ENCODE assay signal across 31 mouse cellular contexts in the genomic region with DNA sequence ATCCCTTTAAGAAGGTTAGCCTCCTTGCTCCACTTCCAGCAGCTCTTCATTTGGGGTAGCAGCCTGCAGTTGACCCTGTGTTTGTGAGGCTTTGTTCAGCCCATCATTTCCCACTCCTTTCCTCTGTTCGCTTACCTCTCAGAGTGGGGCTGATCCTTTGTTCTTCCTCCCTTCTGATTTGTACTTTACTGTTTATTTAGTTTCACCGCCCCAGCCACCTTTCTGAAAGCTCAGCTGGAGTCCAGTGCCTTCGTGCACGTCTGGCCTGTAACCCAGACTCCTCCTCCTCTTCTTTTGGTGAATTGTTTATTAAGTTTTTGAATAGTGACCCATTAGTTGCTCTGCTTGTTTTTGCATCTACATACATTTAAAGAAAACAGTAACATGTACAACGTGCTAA. TPM values are rescaled to one million over a fixed set of nuclear protein-coding genes. Genes with fewer than 3 reads are reported as not detected.
DNase-seq lines count a peak whose midpoint lies in the region; ATAC-seq and TF ChIP-seq lines count a peak whose summit lies in the region.
"Had no signal": no experiment of that assay in that cellular context is flagged by ENCODE, and none has a peak within 500 bp of the region (broad histone marks: within the 10 kb centered on the region; RNA-seq: fewer than 3 reads in every experiment).

No protein-coding gene starts in this region.

- no peak for TF ChIP-seq CTCF in kidney, postnatal 0 days (IDR thresholded peaks at IDR 0.05; ENCODE audit: low read depth)

- no peaks in the 10 kb centered on the region; the same call in 1 of the 2 replicates for H3K9me3 ChIP-seq in forebrain, embryonic 10.5 days
- H3K9me3 ChIP-seq in forebrain, embryonic 13.5 days (replicated peaks) = no peaks in the 10 kb centered on the region
- H3K9me3 ChIP-seq in kidney, postnatal 0 days (replicated peaks; ENCODE audit: low read length) = no peaks in the 10 kb centered on the region
- H3K9me3 ChIP-seq: embryonic facial prominence, embryonic 13.5 days; forebrain, embryonic 12.5 days; heart, embryonic 13.5 days; hindbrain, embryonic 15.5 days; limb, embryonic 13.5 days; liver, embryonic 15.5 days; midbrain, embryonic 13.5 days; stomach, embryonic 15.5 days had no signal

- 36% methylated on average over 5 of the region's 5 CpGs for WGBS in forebrain, embryonic 10.5 days
- WGBS in forebrain, embryonic 13.5 days = 19% methylated on average over 5 of the region's 5 CpGs
- 33% methylated on average over 5 of the region's 5 CpGs for whole genome bisulfite sequencing in kidney, postnatal 0 days

- no peak for DNase-seq in forebrain, embryonic 10.5 days (ENCODE audit: extremely low spot score, low spot score)
- DNase-seq in kidney, postnatal 0 days (ENCODE audit: low spot score) = no peak
- DNase-seq in kidney, postnatal 4 days = no peak
- DNase-seq in retina, postnatal 1 day = peak; percentile 27
- no peak for DNase-seq in retina, embryonic 14.5 days (ENCODE audit: low spot score)
- peak; percentile 74 for DNase-seq in ZHBTc4 (ENCODE audit: low read depth, low spot score)
- DNase-seq in neural tube, embryonic 10.5 days (ENCODE audit: extremely low spot score, low spot score) = no peak
- DNase-seq: adrenal gland, postnatal 14 days; cerebellum, adult 11 months; cerebellum, adult 9-10 months; cerebellum, postnatal 36 days; gastrocnemius, adult 2 months; heart, adult 2 months; heart, postnatal 10 days; kidney, adult 9 months; kidney, postnatal 25 days; right cerebral cortex, postnatal 25 days; thymus, adult 18-20 months; thymus, postnatal 25 days had no signal

- peaks cover 21% of the 10 kb centered on the region for H3K4me1 ChIP-seq in forebrain, embryonic 10.5 days
- H3K4me1 ChIP-seq in forebrain, embryonic 13.5 days = peaks cover 24% of the 10 kb centered on the region
- no peaks in the 10 kb centered on the region for H3K4me1 ChIP-seq in kidney, postnatal 0 days (replicated peaks; ENCODE audit: insufficient read depth, low read length)
- H3K4me1 ChIP-seq: limb, embryonic 13.5 days; stomach, embryonic 15.5 days had no signal

- H3K4me3 ChIP-seq in forebrain, embryonic 10.5 days = no peak overlapping the region
- no peak overlapping the region for H3K4me3 ChIP-seq in forebrain, embryonic 13.5 days
- no peak overlapping the region for H3K4me3 ChIP-seq in kidney, postnatal 0 days (replicated peaks; ENCODE audit: low read depth, low read length)
- H3K4me3 ChIP-seq: embryonic facial prominence, embryonic 13.5 days; forebrain, embryonic 12.5 days; gastrocnemius, adult 2 months; heart, adult 2 months; heart, embryonic 13.5 days; hindbrain, embryonic 15.5 days; layer of hippocampus, adult 2 months; limb, embryonic 13.5 days; liver, embryonic 15.5 days; midbrain, embryonic 13.5 days; stomach, embryonic 15.5 days had no signal

- H3K36me3 ChIP-seq in forebrain, embryonic 10.5 days (replicated peaks) = peaks cover 3% of the 10 kb centered on the region; the same call in 1 of the 2 replicates
- H3K36me3 ChIP-seq in forebrain, embryonic 13.5 days (ENCODE audit: poor library complexity, severe bottlenecking) = no peaks in the 10 kb centered on the region
- no peaks in the 10 kb centered on the region for H3K36me3 ChIP-seq in kidney, postnatal 0 days (ENCODE audit: insufficient read depth, low read length)
- H3K36me3 ChIP-seq: embryonic facial prominence, embryonic 13.5 days; forebrain, embryonic 12.5 days; hindbrain, embryonic 15.5 days; limb, embryonic 13.5 days; liver, embryonic 15.5 days; midbrain, embryonic 13.5 days; stomach, embryonic 15.5 days had no signal

- H3K4me2 ChIP-seq in forebrain, embryonic 13.5 days = no peak overlapping the region
- no peak overlapping the region for H3K4me2 ChIP-seq in kidney, postnatal 0 days (ENCODE audit: low read length)
- H3K4me2 ChIP-seq: embryonic facial prominence, embryonic 13.5 days; forebrain, embryonic 12.5 days; heart, embryonic 13.5 days; hindbrain, embryonic 15.5 days; limb, embryonic 13.5 days; liver, embryonic 15.5 days; midbrain, embryonic 13.5 days; stomach, embryonic 15.5 days had no signal

- no peak for ATAC-seq in forebrain, embryonic 13.5 days
- ATAC-seq in kidney, postnatal 0 days (replicated peaks; ENCODE audit: low FRiP score, low read depth) = no peak
- ATAC-seq: lung, postnatal 0 days; midbrain, embryonic 13.5 days had no signal

- peak overlapping the region; percentile 60; the same call in 1 of the 2 replicates for H3K27ac ChIP-seq in forebrain, embryonic 10.5 days
- H3K27ac ChIP-seq in forebrain, embryonic 13.5 days = no peak overlapping the region
- H3K27ac ChIP-seq in kidney, postnatal 0 days = 0 out of 2 replicates have a peak overlapping the region, but pooled peaks have one; percentile 36
- H3K27ac ChIP-seq: embryonic facial prominence, embryonic 13.5 days; forebrain, embryonic 12.5 days; gastrocnemius, adult 2 months; heart, adult 2 months; heart, embryonic 13.5 days; hindbrain, embryonic 15.5 days; layer of hippocampus, adult 2 months; limb, embryonic 13.5 days; liver, embryonic 15.5 days; macrophage; midbrain, embryonic 13.5 days; stomach, embryonic 15.5 days had no signal

- no peak overlapping the region for H3K9ac ChIP-seq in forebrain, embryonic 13.5 days
- H3K9ac ChIP-seq in kidney, postnatal 0 days (ENCODE audit: low read depth, low read length) = no peak overlapping the region
- H3K9ac ChIP-seq: embryonic facial prominence, embryonic 13.5 days; forebrain, embryonic 12.5 days; heart, embryonic 13.5 days; hindbrain, embryonic 15.5 days; limb, embryonic 13.5 days; liver, embryonic 15.5 days; midbrain, embryonic 13.5 days; stomach, embryonic 15.5 days had no signal

- no peaks in the 10 kb centered on the region for H3K27me3 ChIP-seq in forebrain, embryonic 10.5 days (ENCODE audit: poor library complexity, severe bottlenecking)
- no peaks in the 10 kb centered on the region for H3K27me3 ChIP-seq in forebrain, embryonic 13.5 days
- H3K27me3 ChIP-seq in kidney, postnatal 0 days (ENCODE audit: insufficient read depth, low read length) = no peaks in the 10 kb centered on the region
- H3K27me3 ChIP-seq: embryonic facial prominence, embryonic 13.5 days; forebrain, embryonic 12.5 days; heart, embryonic 13.5 days; hindbrain, embryonic 15.5 days; limb, embryonic 13.5 days; liver, embryonic 15.5 days; midbrain, embryonic 13.5 days; stomach, embryonic 15.5 days had no signal

RNA-seq across cellular contexts. Expression of a gene that starts 15.6 kb away (rescaled TPM):
- 9.0 and 9.9 TPM in 2 replicates for polyA plus RNA-seq in forebrain, embryonic 10.5 days (2016; fragmentation: Nextera tagmentation; extraction: Ambion mirVana)
- polyA plus RNA-seq in forebrain, embryonic 13.5 days (2015; fragmentation: Nextera tagmentation; extraction: Ambion mirVana) = 13.9 and 15.1 TPM in 2 replicates
- 10.3 and 11.3 TPM in 2 replicates for polyA plus RNA-seq in kidney, postnatal 0 days (2015; fragmentation: Nextera tagmentation; extraction: Ambion mirVana)

Comparison
In these comparisons a context has a peak if more than half of its experiments do, and no peak if none do; other contexts are left out.
1. DNase-seq: peak in retina, postnatal 1 day (single experiment) and ZHBTc4 (single experiment); none in forebrain, embryonic 10.5 days (single experiment), kidney, postnatal 0 days (single experiment), kidney, postnatal 4 days (0 of 2), retina, embryonic 14.5 days (single experiment) and neural tube, embryonic 10.5 days (single experiment).